Mouse (Mus musculus) gastrocnemius, postnatal 10 days (tissue): ENCODE data around the gene Olfr132. TPM values are rescaled to one million over a fixed set of nuclear protein-coding genes. Genes with fewer than 3 reads are reported as not detected.
"Not testable (repeated sequence)": the region's sequence is repeated elsewhere in the genome, so short reads cannot be mapped to it uniquely, and the experiment has no call there.

ENCODE experiments used
- DNase-seq: peaks from one replicate; pipeline ENCODE4 v3.0.0; 2021; ENCODE audit warnings: mixed read lengths
- long read RNA-seq, 2 experiments: library from polyadenylated mRNA; stranded (forward); transcript quantifications; one replicate each; pipeline ENCODE4 v2.0.0; 2021
- total RNA-seq, 2 experiments: library from RNA; stranded (reverse); gene quantifications; 2 replicates each; pipeline ENCODE4 v1.2.3; 2021

Gene Olfr132
- total RNA-seq: not detected
- long read RNA-seq, experiment 1: 0 reads
- long read RNA-seq, experiment 2: 0 reads

GRCm38 (mm10) chr17:38134426-38134825, at the start of gene Olfr132:
Gene Olfr132 (minus strand): TSS chr17:38134526.
- DNase-seq: no peak

- no peak for DNase-seq
Observed at GRCm38 (mm10) chr17:38171088-38171487, 36.8 kb upstream of the Olfr132 start, which contains the start of gene Olfr134. Gene Olfr134 (plus strand): TSS chr17:38171388.

- no peak for DNase-seq
Observed at GRCm38 (mm10) chr17:38144981-38145380, 10.7 kb upstream of the Olfr132 start, which contains the start of gene Olfr133. Gene Olfr133 (plus strand): TSS chr17:38145281.

- not testable (repeated sequence) for DNase-seq
Observed at GRCm38 (mm10) chr17:38125371-38125770, 9.0 kb downstream of the Olfr132 start.

- DNase-seq: not testable (repeated sequence)
Observed at GRCm38 (mm10) chr17:38124199-38124598, 10.1 kb downstream of the Olfr132 start.

- no peak for DNase-seq
Observed at GRCm38 (mm10) chr17:38088593-38088992, 45.7 kb downstream of the Olfr132 start, which contains the start of gene Olfr131. Gene Olfr131 (minus strand): TSS chr17:38088693.

GRCm38 (mm10) chr17:38082364-38082763, 52.0 kb downstream of the Olfr132 start:
- DNase-seq: no peak

Other genes with a start within 250 kb of the Olfr132 start
- gene Olfr127, start 234.1 kb downstream of the Olfr132 start, total RNA-seq: not detected
- gene Olfr128, start 214.0 kb downstream of the Olfr132 start, total RNA-seq: not detected
- gene Olfr761, start 181.4 kb downstream of the Olfr132 start, total RNA-seq: not detected
- not detected for gene Olfr129, start 74.4 kb downstream of the Olfr132 start, total RNA-seq
- gene Olfr130, start 70.6 kb downstream of the Olfr132 start, total RNA-seq: not detected
- not detected for gene Olfr131, start 45.8 kb downstream of the Olfr132 start, total RNA-seq
- gene Olfr133, start 10.8 kb upstream of the Olfr132 start, total RNA-seq: not detected
- gene Olfr134, start 36.9 kb upstream of the Olfr132 start, total RNA-seq: not detected
- gene Olfr135, start 69.8 kb upstream of the Olfr132 start, total RNA-seq: not detected
- not detected for gene Olfr138, start 126.5 kb upstream of the Olfr132 start, total RNA-seq
- gene Olfr137, start 173.0 kb upstream of the Olfr132 start, total RNA-seq: not detected
- not detected for gene Olfr136, start 195.3 kb upstream of the Olfr132 start, total RNA-seq